Mouse (Mus musculus): Measurements from ENCODE around the gene Gm20219. TPM values are rescaled to one million over a fixed set of nuclear protein-coding genes. Genes with fewer than 3 reads are reported as not detected.
A peak's percentile ranks its signal among the peaks of the same experiment; 100 is the strongest.

Gm20219 gene
- total and polyA plus RNA-seq, 3 experiments = 0.62 to 3.1 TPM; not detected in 1

DNA sequence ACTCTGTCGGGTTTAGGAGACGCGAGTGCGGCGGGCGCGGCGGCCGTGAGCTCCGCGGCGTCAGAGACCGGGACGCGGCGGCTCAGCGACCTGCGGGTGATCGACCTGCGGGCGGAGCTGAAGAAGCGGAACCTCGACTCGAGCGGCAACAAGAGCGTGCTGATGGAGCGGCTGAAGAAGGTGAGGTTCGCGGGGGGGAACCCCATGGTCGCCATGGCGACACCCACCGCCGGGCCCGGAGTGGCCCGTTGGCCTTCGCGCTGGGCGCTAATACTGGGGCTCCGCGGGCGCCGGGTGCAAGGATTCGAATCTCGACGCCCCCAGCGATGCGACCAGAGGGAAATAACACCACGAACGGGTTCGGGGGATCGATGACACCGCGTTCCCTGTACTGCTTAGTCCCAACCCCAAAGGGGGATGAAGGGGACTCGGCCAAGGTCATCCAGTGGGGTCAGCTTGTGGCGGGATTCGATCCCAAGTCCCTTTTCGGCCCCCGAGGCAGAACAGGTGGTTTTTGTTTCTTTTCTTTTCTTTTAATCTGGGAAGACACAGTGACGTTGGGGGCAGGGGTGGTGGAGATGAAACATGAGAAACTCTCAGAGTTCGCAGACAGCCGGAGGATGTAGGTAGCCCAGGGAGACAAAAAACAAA is 31.1 kb upstream of the Gm20219 start:
- TF ChIP-seq TAL1 (IDR thresholded peaks at IDR 0.05; ENCODE audit: low read length) (no peak), TBP (IDR thresholded peaks at IDR 0.05; ENCODE audit: low read depth, low read length) (0 out of 2 replicates have a peak, but pooled peaks have one; percentile 0), SIN3A (IDR thresholded peaks at IDR 0.05; ENCODE audit: low read length) (peak; percentile 51)
- Histone ChIP-seq H3K79me2 (ENCODE audit: control insufficient read depth, insufficient read depth, low read length, poor library complexity) (peaks cover 84% of the 10 kb centered on the region), H3K9ac (ENCODE audit: control insufficient read depth, low read depth, low read length, poor library complexity, severe bottlenecking) (peak overlapping the region; percentile 95), H3K27ac (ENCODE audit: control insufficient read depth, low read depth, low read length) (peak overlapping the region; percentile 90), H3K27me3 (ENCODE audit: control insufficient read depth in 1 of 2, insufficient read depth in 2 of 2, low read length in 2 of 2) (no peaks in the 10 kb centered on the region), H3K36me3 (ENCODE audit: control insufficient read depth in 1 of 2, insufficient read depth in 2 of 2, low read length in 2 of 2) (peaks cover 27 to 28% of the 10 kb centered on the region in 2 experiments), H3K9me3 (replicated peaks; ENCODE audit: insufficient read depth, low read length) (no peaks in the 10 kb centered on the region), H3K4me3 (ENCODE audit: control insufficient read depth in 1 of 2, insufficient read depth in 1 of 2, low read depth in 2 of 2, low read length in 2 of 2) (peak overlapping the region; percentile 91 to 95), H3K4me1 (ENCODE audit: control insufficient read depth in 1 of 2, insufficient read depth in 2 of 2, low read length in 2 of 2) (peaks cover 12 to 31% of the 10 kb centered on the region in 2 experiments; a peak in 3 of 4 replicates)
- peak; percentile 73 for DNase-seq (ENCODE audit: low read depth, low spot score)

DNA sequence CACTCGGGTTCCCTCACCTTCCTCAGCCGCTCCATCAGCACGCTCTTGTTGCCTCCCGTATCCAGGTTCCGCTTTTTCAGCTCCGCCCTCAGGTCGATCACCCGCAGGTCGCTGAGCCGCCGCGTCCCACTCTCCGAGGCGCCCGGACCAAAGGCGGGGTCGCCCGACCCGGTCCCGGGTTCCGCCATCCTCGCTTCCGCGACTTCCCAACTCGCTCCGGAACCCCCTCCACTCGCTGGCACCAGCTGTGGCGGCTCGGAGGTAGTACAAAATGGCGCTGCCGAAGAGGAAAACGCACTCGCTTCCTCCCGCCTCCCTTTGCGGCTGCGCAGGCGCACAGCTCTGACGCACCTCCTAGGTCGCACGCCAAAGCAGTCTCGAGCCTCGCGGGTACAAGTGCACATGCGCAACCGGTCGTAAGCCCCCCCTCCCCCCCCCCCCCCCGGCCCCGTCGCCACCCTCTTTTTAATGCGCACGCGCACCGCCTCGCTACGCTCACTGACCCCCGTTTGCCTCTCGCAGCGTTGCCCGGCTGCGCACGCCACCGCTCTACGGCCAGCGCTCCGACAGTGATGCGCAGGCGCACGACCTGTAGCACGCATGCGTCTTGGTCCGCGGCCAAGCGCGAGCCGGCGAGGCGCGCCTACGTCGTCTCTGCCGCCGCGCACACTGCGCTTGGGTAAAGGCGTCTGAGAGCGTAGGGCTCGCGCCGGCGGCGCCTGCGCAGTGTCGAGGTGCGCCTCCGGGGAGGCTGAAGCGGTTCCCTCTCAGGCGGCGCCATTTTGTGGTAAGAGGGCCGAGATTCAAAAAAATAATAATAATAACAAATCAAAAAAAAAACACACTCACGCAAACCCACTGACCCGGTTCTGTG is 30.3 kb upstream of the Gm20219 start, which contains the start of the genes Safb2 and Safb:
Safb2 (minus strand) TSS at position 329 of the 874 bp plus-strand sequence.
Safb (plus strand) TSS at position 569 of the 874 bp plus-strand sequence.
- peaks cover 90% of the 10 kb centered on the region for H3K79me2 ChIP-seq (ENCODE audit: control insufficient read depth, insufficient read depth, low read length, poor library complexity)
- peak within 1 kb of the TSS; percentile 95 for H3K27ac ChIP-seq (ENCODE audit: control insufficient read depth, low read depth, low read length)
- H3K27me3 ChIP-seq (ENCODE audit: control insufficient read depth in 1 of 2, insufficient read depth in 2 of 2, low read length in 2 of 2) = no peaks in the 10 kb centered on the region
- H3K36me3 ChIP-seq (ENCODE audit: control insufficient read depth in 1 of 2, insufficient read depth in 2 of 2, low read length in 2 of 2) = peaks cover 23 to 28% of the 10 kb centered on the region in 2 experiments
- peak; percentile 99 for DNase-seq (ENCODE audit: low read depth, low spot score)
- H3K9ac ChIP-seq (ENCODE audit: control insufficient read depth, low read depth, low read length, poor library complexity, severe bottlenecking) = peak within 1 kb of the TSS; percentile 96
- H3K9me3 ChIP-seq (replicated peaks; ENCODE audit: insufficient read depth, low read length) = no peaks in the 10 kb centered on the region
- peaks cover 12 to 31% of the 10 kb centered on the region in 2 experiments; a peak in 3 of 4 replicates for H3K4me1 ChIP-seq (ENCODE audit: control insufficient read depth in 1 of 2, insufficient read depth in 2 of 2, low read length in 2 of 2)
- peak within 1 kb of the TSS; percentile 91 to 95 for H3K4me3 ChIP-seq (ENCODE audit: control insufficient read depth in 1 of 2, insufficient read depth in 1 of 2, low read depth in 2 of 2, low read length in 2 of 2)
- TF ChIP-seq MYC (IDR thresholded peaks at IDR 0.05; ENCODE audit: low read depth, low read length) (peak; percentile 83), TAL1 (IDR thresholded peaks at IDR 0.05; ENCODE audit: low read length) (no peak), UBTF (IDR thresholded peaks at IDR 0.05; ENCODE audit: borderline replicate concordance, insufficient read depth, low read depth, low read length) (no peak), POLR2A (IDR thresholded peaks at IDR 0.05; ENCODE audit: control insufficient read depth in 1 of 2, insufficient read depth in 1 of 2, low read depth in 1 of 2, low read length in 2 of 2, poor library complexity in 1 of 2) (peak in 1 of 2 experiments; percentile 82; a peak in 2 of 4 replicates), TBP (IDR thresholded peaks at IDR 0.05; ENCODE audit: low read depth, low read length) (peak; percentile 59), KAT2A (conservative IDR thresholded peaks at IDR 0.05; ENCODE audit: low read depth, low read length) (peak; percentile 62; the same call in 1 of the 2 replicates), MYB (IDR thresholded peaks at IDR 0.05; ENCODE audit: low read depth, low read length) (no peak), EP300 (IDR thresholded peaks at IDR 0.05; ENCODE audit: low read depth in 1 of 2, low read length in 2 of 2) (no peak), JUND (IDR thresholded peaks at IDR 0.05; ENCODE audit: low read depth, low read length) (no peak), MAFK (IDR thresholded peaks at IDR 0.05; ENCODE audit: borderline replicate concordance, low read depth, low read length) (no peak), SIN3A (IDR thresholded peaks at IDR 0.05; ENCODE audit: low read length) (peak; percentile 56; the same call in 1 of the 2 replicates), MXI1 (IDR thresholded peaks at IDR 0.05; ENCODE audit: low read depth, low read length) (peak; percentile 88), HCFC1 (IDR thresholded peaks at IDR 0.05; ENCODE audit: low read depth, low read length) (peak; percentile 86), CHD2 (IDR thresholded peaks at IDR 0.05; ENCODE audit: low read length) (no peak), GATA1 (IDR thresholded peaks at IDR 0.05; ENCODE audit: low read depth, low read length) (no peak), CHD1 (IDR thresholded peaks at IDR 0.05; ENCODE audit: low read depth, low read length) (no peak), ZNF384 (IDR thresholded peaks at IDR 0.05; ENCODE audit: low read depth, low read length) (no peak), RCOR1 (IDR thresholded peaks at IDR 0.05; ENCODE audit: low read depth, low read length) (no peak), GABPA (IDR thresholded peaks at IDR 0.05; ENCODE audit: low read depth, low read length) (no peak), CTCF (IDR thresholded peaks at IDR 0.05 in 2 of 3, conservative IDR thresholded peaks at IDR 0.05 in 1 of 3; ENCODE audit: control insufficient read depth in 1 of 3, insufficient read depth in 1 of 3, low read depth in 2 of 3, low read length in 3 of 3, poor library complexity in 1 of 3, severe bottlenecking in 1 of 3) (no peak), MAX (IDR thresholded peaks at IDR 0.05; ENCODE audit: low read length) (peak; percentile 57), USF2 (IDR thresholded peaks at IDR 0.05; ENCODE audit: borderline replicate concordance in 1 of 2, insufficient read depth in 1 of 2, low read depth in 1 of 2, low read length in 2 of 2) (no peak), ELF1 (IDR thresholded peaks at IDR 0.05; ENCODE audit: low read depth, low read length) (peak; percentile 70; the same call in 1 of the 2 replicates), NRF1 (IDR thresholded peaks at IDR 0.05; ENCODE audit: insufficient read depth, low read depth, low read length, poor library complexity, severe bottlenecking) (peak; percentile 81), ZMIZ1 (IDR thresholded peaks at IDR 0.05; ENCODE audit: low read depth, low read length) (peak; percentile 61; the same call in 1 of the 2 replicates), USF1 (IDR thresholded peaks at IDR 0.05; ENCODE audit: low read depth, low read length) (no peak), NELFE (IDR thresholded peaks at IDR 0.05; ENCODE audit: low read depth, low read length) (peak; percentile 63)

Data from MEL (cell line).